Mouse (Mus musculus) megakaryocyte, embryonic 14.5 days (primary cell): Measurements from ENCODE around the gene Tle3.

Source experiments
- FLI1 ChIP-seq: IDR thresholded peaks from 2 replicates; pipeline ENCODE4 v1.6.1; 2012; ENCODE audit warnings: low read length, inconsistent platforms, mixed read lengths
- GATA1 ChIP-seq: IDR thresholded peaks from 3 replicates; pipeline ENCODE4 v1.6.1; 2012; ENCODE audit warnings: mixed read lengths, low read length, inconsistent platforms, borderline replicate concordance

- TF ChIP-seq GATA1 (no peak), FLI1 (no peak)
Observed at GRCm38 (mm10) chr9:61348036-61348435, 24.1 kb upstream of the Tle3 start.
